Mouse (Mus musculus): ENCODE data around the gene Nf1.

GRCm38 (mm10) chr11:79617991-79618390 lies 278.5 kb downstream of the Nf1 start:
- TF ChIP-seq EP300 (IDR thresholded peaks at IDR 0.05; ENCODE audit: low read depth) (no peak), CTCF (IDR thresholded peaks at IDR 0.05; ENCODE audit: low read depth) (no peak)

Measured in heart, postnatal 0 days (tissue).